Mouse (Mus musculus) cerebellum, adult 9-10 months (tissue): Measurements from ENCODE around the gene Dll4.

Source experiments
- DNase-seq: peaks from one replicate; pipeline ENCODE4 v3.0.0; 2022

Gene Dll4

DNA sequence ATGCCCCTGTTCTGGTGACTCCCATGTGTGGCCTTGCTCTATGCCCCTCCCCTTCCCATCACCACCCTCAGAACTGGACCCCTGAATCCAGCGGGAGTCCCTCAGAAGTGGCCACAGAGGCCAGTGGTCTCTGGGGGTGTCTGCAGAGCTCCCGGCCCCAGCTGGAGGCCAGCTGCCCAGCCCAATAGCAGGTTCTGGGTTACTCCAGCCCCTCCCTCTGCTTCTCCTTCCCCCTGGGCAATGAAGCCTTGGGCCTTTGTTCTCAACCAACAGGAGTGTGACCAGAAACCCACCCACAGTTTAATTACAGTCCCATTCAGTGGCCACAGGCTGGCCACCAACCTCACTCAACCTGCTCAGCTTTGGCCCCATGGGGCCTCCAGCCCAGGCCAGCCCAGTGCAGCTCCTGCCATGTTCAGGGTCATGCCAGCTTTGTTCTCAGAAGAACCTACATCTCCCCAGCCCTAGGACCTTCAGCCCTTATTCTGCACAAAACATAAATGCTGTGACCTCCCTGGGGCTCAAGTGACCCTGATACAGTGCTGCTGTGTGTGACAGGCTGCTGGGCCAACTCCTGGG lies 13.1 kb upstream of the Dll4 start:
- DNase-seq, result no peak

DNA sequence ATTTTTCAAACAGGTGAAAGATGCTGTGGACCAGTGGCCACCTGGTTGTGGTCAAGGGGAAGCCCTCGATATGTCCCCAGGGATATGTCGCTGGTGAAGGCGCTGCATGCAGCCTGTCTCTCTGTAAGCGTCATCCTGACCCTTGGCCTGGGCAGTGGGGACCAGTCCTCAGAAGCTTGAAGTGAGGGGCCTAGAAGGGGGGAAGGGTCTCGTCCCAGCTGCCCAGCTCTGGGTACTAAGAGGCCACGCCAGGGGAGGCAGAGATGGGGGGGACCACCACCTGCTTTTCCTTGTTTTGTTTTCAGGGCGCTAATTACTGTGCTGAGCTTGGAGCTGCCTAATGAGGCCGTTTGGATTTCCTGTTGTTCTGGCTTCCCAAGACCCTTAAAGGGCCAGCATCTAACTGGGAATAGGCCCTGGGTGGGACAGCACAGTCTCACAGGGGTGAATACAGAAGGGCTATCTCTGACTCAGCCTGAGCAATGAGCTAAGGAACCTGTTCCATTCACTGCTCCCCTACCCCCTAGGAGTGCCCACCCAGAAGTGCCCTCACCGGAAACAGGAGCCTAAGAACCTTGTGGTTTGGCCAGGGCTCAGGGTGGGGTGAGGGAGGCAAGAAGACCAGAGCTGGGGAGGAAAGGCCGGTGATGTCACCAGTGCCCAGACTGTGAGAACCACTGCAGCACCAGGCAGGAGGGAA lies 11.7 kb upstream of the Dll4 start:
- no peak for DNase-seq

DNA sequence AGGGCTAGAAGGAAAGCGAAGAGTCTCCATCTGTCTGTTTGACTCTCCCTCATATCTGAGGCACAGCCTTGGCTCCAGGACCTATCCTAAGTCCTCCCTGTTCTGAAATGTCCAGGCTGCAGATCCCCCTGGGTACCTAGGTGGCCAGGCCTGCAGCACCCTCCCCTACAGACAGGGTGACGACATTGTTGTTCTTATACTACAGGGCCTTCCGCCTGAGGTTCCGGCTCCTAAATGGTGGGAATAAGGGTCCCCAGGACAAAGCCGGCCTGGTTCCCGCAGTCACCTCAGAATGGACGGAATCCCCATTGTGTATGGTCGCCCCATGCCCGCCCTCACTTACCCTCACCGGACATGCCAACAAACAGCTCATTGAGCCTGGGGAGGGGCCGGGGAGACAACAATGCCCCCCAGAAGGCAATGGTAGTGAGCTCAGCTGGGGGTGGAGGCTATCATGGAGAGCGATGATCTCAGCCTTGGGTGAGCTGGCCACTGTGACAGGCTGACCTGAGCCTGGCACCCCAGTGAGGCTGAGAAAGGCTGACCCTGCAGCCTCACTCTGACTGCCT lies 10.8 kb upstream of the Dll4 start:
- DNase-seq, result no peak

DNA sequence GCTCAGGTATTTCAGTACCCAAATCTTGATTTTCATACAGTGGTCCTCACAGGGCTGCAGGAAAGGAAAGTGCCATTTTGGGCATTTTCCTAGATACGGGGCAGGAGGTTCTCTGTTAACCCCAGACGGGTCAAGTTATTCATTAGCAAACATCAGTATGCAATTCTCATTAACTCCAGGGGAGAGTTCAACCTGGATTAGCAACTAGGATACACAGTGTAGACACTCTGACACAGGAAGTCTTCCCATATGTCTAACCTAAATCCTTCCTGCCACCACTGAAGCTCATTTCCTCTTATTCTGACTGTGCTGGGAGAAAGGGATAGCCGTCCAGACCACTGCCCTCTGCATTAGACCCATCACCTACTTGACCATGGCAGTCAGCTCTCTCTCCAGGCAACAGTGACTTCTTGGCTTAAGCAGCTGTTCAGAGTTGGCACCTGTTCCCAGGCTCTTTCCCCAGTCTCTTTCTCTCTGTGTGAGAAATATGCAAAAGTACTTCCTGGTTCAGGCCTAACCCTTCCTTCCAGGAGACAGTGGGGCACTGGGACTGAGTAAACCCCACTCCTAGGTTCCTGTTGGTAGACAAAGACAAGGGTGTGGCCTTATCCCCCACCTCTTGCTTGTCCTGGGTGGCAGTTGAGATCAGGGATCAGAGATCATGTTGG lies 7.4 kb upstream of the Dll4 start:
- DNase-seq, result no peak

DNA sequence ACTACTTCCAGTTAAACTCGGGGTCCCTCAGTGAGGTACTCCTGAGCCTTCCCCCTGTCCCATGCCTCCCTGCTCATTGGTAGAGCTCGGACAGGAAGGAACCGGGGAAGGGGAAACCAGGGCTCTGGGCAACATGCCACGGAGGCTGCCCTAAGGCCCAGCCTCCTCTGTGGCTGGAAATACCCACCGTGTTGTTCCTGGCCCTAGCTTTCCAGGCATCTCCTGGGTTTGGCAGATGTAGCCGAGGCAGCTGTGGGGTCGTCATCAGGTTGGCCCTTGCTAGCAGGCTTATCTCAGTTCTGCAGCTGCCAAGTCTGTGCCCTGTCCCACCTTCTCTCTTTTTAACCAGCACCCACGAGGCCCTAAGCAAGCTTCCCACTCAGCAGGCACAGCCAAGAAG lies 5.0 kb upstream of the Dll4 start:
- DNase-seq, result no peak

DNA sequence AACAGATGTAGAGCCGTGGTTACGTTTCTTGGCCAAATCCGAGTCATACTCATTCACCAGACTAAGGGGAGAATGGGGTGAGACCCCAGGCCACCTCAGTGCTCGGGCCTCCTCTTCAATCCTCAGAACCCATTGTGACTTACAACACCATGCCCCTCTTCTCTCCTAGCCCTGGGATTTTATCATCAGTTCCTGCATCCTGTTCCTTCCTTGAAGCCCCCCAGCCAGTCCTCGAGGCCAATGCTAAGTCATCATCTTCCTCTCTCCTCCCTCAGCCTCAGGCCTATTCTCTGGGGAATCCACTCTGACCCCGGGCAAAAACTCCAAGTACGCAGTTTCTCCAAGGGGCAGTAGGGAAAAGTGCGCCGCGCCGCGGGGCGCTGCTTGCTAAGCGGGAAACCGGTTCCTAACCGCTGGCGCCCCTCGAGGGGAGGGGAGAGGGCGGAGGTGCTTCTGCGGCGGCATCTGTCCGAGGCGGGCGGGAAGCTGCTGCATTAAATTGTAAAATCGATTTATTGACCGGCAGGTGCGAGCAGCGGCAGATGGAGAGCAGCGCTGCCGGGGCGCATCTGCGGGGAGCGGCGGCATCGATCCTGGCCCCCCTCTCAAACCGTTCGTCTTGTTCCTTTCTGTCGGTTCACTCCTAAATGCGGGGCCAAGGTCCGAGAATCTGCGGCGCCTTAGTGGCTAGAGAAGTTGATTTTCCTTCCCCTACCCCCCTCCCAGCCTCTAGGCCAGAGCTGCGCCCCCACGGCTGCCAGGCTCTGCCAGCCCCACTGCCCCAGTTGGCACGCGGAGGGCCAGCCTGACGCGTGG lies 3.6 kb upstream of the Dll4 start:
- no peak for DNase-seq

DNA sequence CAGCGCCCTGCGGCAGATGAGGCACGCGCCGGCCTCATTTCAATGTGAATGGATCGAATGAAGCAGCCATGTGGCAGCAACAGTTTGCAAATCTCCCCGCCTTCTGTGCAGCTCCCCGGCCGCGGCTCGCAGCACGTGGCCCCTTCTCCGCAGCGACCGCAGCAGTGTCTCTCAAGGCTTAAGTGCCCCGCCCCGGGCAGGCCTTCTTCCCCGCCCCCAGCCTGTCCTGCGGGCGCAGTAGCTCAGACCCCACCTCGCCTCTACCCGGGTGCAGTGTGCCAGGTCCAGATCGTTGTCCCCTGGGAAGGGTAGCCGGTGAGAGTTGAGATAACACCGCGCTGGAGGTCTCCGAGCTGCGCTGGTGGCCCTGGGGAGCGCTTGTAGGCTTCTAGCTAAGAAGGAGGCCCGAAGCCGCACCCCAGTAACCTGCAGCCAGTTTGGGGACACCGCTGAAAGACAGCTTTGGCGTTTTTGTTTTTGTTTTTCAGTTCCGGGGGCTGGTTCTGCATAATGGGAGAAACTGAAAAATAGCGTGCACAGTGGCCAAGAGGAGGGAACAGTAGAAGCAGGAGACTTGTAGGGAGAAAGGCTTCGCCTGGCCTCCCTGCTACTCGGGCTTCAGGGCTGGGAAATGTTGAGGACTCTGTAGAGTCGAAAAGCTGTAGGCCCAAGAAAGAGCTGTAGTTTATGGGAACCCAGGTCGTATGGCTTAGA lies 2.8 kb upstream of the Dll4 start:
- no peak for DNase-seq

DNA sequence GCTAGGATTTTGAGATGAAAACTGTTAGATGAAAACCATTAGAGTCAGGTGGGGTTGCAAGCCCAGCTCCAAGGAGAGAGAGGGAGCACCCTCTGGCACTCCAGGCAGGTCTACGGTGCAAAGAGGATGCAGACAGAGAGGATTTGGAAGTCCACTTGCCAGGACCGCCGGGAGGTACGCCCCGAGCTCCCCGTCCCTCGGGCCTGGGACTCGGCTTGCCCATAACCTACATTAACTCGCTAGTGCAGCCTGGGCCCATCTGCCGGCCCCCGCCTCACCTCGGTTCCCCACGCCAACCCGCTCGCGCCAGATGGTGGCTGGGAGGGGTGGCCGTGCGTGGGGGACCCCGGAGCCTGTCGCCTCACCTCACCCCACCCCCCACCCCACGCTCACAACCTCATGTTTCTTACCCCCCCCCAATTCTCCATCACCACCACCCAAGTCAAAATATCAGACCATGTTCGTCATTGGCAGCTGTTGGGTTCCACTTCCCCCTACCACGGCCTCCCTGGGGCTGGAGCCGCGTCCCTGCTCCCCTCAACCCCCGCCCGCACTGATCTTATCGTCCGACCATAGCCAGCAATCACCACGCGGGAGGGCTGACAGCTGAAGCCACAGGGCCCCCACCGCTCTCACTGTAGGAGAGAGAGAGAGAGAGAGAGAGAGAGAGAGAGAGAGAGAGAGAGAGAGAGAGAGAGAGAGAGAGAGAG lies 1.6 kb upstream of the Dll4 start:
- no peak for DNase-seq

DNA sequence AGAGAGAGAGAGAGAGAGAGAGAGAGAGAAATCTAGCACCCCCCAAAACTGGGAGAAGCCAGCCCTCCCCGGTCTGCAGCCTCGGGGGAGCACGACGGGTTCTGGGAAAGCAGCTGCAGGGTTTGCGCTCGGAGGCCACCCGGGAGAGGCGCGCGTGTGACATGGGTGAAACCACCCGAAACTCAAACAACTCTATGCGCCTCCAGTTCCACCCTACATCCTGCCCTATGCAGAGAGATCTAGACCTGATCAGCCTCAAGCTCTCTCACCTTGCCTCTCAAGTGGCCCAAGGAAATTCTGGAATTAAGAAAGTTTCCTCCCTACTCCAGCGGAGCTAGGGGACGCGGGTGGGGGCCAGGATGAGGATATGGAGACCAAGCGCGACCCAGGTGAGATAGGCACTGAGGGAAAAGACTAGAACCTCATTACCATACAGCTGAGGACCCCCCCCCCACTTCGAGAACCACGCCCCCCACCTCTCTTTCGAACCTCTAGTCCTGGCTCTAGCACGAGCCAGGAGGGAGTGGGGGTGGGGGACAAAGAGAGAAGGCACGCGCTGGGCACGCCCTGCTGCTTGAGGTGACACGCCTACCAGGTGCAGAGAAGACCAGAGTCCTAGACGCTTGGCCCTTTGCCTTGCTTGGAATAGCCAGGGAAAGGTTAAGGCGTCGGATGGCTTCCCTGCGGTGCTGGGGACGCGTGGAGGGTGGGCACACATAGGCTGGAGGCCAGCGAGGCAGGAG lies 837 bp upstream of the Dll4 start:
- DNase-seq, result no peak

DNA sequence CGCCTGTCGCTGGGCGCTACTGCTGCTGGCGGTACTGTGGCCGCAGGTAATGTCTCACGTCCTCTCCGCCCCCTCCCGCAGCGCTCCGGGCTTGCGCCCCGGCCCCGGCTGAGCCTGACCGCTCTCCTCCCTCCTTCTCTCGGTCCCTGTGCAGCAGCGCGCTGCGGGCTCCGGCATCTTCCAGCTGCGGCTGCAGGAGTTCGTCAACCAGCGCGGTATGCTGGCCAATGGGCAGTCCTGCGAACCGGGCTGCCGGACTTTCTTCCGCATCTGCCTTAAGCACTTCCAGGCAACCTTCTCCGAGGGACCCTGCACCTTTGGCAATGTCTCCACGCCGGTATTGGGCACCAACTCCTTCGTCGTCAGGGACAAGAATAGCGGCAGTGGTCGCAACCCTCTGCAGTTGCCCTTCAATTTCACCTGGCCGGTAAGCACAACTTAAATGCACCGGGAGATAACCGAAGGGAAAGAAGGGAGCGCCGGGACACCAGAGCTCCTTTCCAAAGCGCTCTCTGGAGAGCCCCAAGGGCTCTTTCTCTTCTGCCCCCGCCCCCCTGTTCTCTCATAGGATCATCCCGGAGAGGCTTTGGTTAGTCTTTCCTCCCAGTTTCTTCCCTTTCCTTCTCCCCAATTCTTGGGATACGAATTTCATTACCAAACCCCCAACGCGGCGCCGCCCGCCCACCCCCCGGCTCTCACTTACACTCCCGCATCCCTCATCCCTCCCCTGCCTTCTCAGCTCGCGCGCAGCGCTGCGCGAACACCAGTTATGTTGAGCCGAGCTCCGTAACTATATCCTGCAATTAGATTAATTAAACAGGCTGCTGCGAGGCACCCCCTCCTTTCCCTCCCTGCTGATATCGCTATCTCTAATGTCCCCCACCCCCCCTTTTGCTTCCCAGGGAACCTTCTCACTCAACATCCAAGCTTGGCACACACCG lies 847 bp downstream of the Dll4 start:
- DNase-seq, result no peak

DNA sequence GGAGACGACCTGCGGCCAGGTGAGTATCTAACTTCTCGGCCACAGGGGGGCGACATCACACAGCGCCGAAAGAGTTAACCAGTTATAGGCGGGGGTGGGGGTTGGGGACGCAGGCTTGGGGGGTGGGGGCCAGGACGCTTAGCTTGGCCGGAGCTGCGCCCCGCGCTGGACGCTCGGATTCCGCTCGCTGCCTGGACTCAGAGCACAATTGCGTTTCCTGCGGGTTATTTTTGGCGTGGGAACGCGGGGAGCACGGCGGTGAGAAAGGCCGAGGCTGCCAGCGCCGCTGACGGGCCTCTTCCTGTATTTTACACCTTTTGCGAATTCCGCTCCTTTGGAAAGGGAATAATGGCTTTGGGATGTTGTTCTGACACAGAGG lies 1.5 kb downstream of the Dll4 start:
- peak; percentile 66 for DNase-seq

DNA sequence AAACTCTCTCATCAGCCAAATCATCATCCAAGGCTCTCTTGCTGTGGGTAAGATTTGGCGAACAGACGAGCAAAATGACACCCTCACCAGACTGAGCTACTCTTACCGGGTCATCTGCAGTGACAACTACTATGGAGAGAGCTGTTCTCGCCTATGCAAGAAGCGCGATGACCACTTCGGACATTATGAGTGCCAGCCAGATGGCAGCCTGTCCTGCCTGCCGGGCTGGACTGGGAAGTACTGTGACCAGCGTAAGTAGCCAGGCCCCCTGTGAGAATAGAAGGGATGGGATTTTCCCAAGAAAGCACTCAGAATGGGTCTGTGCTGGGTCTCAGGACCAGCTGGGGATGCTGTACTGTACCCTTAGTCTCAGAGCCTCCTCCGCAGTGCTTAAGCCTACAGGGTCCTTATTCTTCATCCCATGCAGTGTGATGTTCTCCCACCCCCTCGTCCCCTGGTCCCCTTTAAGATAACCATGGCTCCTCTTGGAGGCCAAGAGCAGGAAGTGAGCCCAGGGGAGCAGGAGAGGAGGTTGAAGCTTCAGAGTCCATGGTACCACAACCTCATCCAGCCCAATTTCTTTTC lies 2.5 kb downstream of the Dll4 start:
- DNase-seq, result no peak

DNA sequence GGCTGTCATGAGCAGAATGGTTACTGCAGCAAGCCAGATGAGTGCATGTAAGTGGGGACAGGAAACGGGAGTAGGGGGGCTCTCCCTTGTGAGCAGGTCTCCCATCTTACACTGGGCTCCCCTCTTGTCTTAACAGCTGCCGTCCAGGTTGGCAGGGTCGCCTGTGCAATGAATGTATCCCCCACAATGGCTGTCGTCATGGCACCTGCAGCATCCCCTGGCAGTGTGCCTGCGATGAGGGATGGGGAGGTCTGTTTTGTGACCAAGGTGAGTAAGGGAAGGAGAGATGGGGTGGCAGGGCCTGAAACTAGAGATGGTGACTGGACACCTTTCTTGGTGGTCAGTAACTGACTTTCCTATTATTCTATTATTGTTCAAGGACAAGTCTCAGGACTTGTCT lies 3.0 kb downstream of the Dll4 start:
- DNase-seq, result no peak

DNA sequence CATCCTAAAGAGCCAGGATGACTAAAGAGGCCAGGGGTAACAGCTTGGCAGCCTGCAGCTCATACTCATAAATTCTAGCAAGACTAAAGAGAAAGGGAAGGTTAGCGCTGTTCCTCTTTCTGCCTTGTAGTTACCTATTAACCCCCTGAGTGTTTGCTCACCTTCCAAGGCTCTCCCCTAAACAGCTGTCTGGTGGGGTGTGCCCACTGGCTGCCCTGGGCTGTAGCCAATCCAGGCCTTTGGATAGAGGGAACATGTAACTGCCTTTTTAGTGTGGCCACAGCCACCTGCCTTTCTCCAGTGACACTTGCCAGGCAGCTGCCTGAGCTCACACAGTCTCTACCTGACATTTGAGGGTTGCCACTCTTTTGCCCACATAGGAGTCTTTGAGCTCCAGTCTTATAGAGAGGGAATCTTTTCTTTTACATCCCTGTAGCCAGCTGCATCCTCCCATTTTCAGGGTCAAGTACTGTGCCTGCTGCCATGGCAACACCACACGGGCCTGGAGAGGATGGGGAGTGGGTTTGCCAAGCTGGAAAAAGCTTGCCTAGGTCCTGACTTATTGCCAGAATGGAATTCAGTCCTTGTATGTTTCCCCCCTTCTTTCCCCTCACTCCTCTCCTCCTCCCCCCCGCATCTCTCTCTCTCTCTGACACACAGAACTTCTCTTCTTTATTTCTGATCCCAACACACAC lies 3.7 kb downstream of the Dll4 start:
- DNase-seq, result no peak

DNA sequence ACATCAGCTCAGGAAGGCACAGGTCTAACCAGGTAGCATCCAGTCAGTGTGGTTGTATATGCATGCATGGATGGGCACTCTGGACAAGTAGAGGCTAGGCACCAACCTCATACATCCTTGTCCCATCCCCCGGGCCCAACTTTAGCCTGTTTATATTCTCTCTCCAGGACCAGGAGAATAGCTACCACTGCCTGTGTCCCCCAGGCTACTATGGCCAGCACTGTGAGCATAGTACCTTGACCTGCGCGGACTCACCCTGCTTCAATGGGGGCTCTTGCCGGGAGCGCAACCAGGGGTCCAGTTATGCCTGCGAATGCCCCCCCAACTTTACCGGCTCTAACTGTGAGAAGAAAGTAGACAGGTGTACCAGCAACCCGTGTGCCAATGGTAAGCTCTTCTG lies 5.2 kb downstream of the Dll4 start:
- no peak for DNase-seq

DNA sequence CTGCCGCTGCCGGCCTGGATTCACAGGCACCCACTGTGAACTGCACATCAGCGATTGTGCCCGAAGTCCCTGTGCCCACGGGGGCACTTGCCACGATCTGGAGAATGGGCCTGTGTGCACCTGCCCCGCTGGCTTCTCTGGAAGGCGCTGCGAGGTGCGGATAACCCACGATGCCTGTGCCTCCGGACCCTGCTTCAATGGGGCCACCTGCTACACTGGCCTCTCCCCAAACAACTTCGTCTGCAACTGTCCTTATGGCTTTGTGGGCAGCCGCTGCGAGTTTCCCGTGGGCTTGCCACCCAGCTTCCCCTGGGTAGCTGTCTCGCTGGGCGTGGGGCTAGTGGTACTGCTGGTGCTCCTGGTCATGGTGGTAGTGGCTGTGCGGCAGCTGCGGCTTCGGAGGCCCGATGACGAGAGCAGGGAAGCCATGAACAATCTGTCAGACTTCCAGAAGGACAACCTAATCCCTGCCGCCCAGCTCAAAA lies 6.6 kb downstream of the Dll4 start:
- DNase-seq, result no peak

DNA sequence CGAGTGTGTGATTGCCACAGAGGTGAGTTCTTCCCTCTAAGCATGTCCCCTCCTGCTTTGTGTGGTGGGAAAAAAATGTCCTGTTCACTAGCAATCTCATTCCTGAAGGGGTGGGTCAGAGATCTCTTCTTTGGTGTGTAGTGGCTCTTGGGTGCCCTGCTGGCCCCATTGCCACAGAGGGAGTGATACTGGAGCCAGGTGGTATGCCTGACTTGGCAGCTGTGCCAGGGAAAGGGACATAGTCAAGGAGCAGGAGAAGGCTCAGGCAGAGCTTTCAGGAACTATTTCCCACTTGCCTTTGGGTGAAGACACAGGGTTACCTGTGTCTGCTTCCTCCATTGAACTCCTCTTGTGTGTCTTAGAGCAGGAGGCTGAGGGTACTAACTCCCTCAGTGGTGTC lies 8.6 kb downstream of the Dll4 start:
- no peak for DNase-seq

DNA sequence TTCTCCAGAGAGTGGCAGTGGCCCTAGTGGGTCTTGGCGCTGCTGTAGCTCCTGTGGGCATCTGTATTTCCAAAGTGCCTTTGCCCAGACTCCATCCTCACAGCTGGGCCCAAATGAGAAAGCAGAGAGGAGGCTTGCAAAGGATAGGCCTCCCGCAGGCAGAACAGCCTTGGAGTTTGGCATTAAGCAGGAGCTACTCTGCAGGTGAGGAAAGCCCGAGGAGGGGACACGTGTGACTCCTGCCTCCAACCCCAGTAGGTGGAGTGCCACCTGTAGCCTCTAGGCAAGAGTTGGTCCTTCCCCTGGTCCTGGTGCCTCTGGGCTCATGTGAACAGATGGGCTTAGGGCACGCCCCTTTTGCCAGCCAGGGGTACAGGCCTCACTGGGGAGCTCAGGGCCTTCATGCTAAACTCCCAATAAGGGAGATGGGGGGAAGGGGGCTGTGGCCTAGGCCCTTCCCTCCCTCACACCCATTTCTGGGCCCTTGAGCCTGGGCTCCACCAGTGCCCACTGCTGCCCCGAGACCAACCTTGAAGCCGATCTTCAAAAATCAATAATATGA lies 9.5 kb downstream of the Dll4 start:
- no peak for DNase-seq

DNA sequence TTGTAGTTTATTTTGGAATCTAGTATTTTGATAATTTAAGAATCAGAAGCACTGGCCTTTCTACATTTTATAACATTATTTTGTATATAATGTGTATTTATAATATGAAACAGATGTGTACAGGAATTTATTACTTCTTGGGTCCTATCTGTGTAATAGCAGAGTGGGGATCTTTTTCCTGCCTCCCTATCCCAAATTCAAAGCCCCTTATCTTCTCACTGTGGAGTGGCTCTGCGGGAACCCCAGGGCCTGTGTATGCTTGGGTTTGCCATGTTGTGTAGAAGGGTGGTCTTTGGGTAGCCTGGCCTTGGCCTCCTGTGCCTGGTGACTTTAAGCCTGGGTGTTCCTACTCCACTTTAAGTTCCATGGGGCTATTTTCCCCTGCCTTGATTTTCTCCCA lies 10.0 kb downstream of the Dll4 start:
- no peak for DNase-seq
